15 mouse cellular contexts compared by ENCODE assay signal in genomic region chr7:35044719-35045118, GRCm38 (mm10).
"Had no signal": no experiment of that assay in that cellular context is flagged by ENCODE, and none has a peak within 500 bp of the region (broad histone marks: within the 10 kb centered on the region; RNA-seq: fewer than 3 reads in every experiment).

No protein-coding gene starts in this region.

- H3K4me1 ChIP-seq: midbrain, embryonic 10.5 days; stomach, embryonic 15.5 days had no signal

- H3K27me3 ChIP-seq: limb, embryonic 13.5 days; neural tube, embryonic 13.5 days; stomach, embryonic 15.5 days had no signal

- H3K4me3 ChIP-seq: limb, embryonic 13.5 days; midbrain, embryonic 10.5 days; neural tube, embryonic 13.5 days; stomach, embryonic 15.5 days had no signal

- H3K4me2 ChIP-seq: limb, embryonic 13.5 days; liver, embryonic 11.5 days; lung, embryonic 14.5 days; neural tube, embryonic 13.5 days; stomach, embryonic 15.5 days had no signal

- H3K9ac ChIP-seq: limb, embryonic 13.5 days; lung, embryonic 14.5 days; neural tube, embryonic 13.5 days; stomach, embryonic 15.5 days had no signal

- H3K27ac ChIP-seq: kidney, postnatal 0 days; limb, embryonic 13.5 days; midbrain, embryonic 10.5 days; neural tube, embryonic 13.5 days; stomach, embryonic 15.5 days had no signal

- DNase-seq: kidney, postnatal 36 days; left cerebral cortex, postnatal 4 days; lung, embryonic 14.5 days; lung, postnatal 10 days; lung, postnatal 4 days; midbrain, embryonic 14.5 days; retina, postnatal 1 day; thymus, adult 2 months; thymus, postnatal 25 days had no signal

- H3K9me3 ChIP-seq: limb, embryonic 13.5 days; midbrain, embryonic 10.5 days; neural tube, embryonic 13.5 days; stomach, embryonic 15.5 days had no signal
